Mouse (Mus musculus): ENCODE measurements at regions not wholly inside any gene's neighbourhood (a gene's known extent, or its start where the extent isn't known, plus 50 kb on each side); places are given as distances from the start of the nearest gene placed in this dataset.

DNA sequence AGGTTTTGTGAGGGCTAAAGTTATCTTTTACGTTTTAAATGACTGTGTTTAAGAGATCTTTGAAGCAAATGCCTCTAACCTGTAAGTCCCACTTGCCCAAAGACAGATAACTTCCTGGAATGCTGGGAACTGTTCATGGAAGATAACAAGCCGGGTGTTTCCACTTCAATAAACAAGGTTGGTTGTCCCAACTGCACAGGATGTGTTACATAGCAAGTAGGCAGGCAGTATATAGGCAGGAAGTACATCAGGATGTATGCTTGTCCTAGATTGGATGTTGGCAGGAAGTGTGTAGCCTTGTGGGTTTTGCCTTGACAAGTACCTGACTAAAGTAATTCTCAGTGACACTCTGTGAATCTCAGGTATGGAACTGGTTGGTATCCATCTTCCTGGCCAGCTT, 90.7 kb upstream of the Fggy start:
- in situ Hi-C loops (cut with MboI; ENCODE audit: low pct_ligation_motif_present, low pct_unique_long_range_greater_than_20kb, low sequenced_read_pairs): no loop called here
- H3K36me3 ChIP-seq (replicated peaks in 1 of 2; ENCODE audit: control insufficient read depth in 1 of 2, insufficient read depth in 1 of 2, low read length in 1 of 2): no peaks in the 10 kb centered on the region
- TF ChIP-seq ETS1 (conservative IDR thresholded peaks at IDR 0.05; ENCODE audit: low read depth, low read length) (no peak), ZKSCAN1 (IDR thresholded peaks at IDR 0.05; ENCODE audit: borderline replicate concordance, low read depth, low read length) (no peak), MAX (IDR thresholded peaks at IDR 0.05; ENCODE audit: low read length) (no peak), ZNF384 (IDR thresholded peaks at IDR 0.05; ENCODE audit: low read depth, low read length) (no peak), SIN3A (IDR thresholded peaks at IDR 0.05; ENCODE audit: low read length) (no peak), POLR2AphosphoS2 (IDR thresholded peaks at IDR 0.05; ENCODE audit: low read depth, low read length) (no peak), HCFC1 (IDR thresholded peaks at IDR 0.05; ENCODE audit: low read depth, low read length) (no peak), TCF12 (IDR thresholded peaks at IDR 0.05; ENCODE audit: low read depth, low read length) (no peak), IRF4 (IDR thresholded peaks at IDR 0.05; ENCODE audit: low read depth, low read length) (no peak), MXI1 (IDR thresholded peaks at IDR 0.05; ENCODE audit: low read depth, low read length) (no peak), E2F4 (IDR thresholded peaks at IDR 0.05; ENCODE audit: insufficient replicate concordance, low read depth, low read length) (no peak), RAD21 (IDR thresholded peaks at IDR 0.05; ENCODE audit: low read depth, low read length) (no peak), GABPA (IDR thresholded peaks at IDR 0.05; ENCODE audit: insufficient replicate concordance, low read depth, low read length) (no peak), RCOR1 (conservative IDR thresholded peaks at IDR 0.05; ENCODE audit: low read depth, low read length) (no peak), BHLHE40 (IDR thresholded peaks at IDR 0.05; ENCODE audit: low read depth, low read length) (no peak)
- no peaks in the 10 kb centered on the region for H3K79me2 ChIP-seq (replicated peaks; ENCODE audit: control insufficient read depth, extremely low read depth, insufficient read depth, poor library complexity, severe bottlenecking)
- no peak overlapping the region for H3K4me3 ChIP-seq (replicated peaks in 1 of 3; ENCODE audit: low read depth in 2 of 3, low read length in 2 of 3, poor library complexity in 1 of 3)
- dilution Hi-C loops (cut with MboI; ENCODE audit: extremely low pct_ligation_motif_present, extremely low pct_unique_long_range_greater_than_20kb, low sequenced_read_pairs): no loop called here
- H3K27me3 ChIP-seq (replicated peaks): no peaks in the 10 kb centered on the region
- no peaks in the 10 kb centered on the region for H3K9me3 ChIP-seq (replicated peaks; ENCODE audit: low read length)
- no peak overlapping the region for H3K27ac ChIP-seq (ENCODE audit: insufficient read depth, low read depth)
- no peaks in the 10 kb centered on the region for H3K4me1 ChIP-seq (ENCODE audit: control insufficient read depth in 1 of 2, insufficient read depth in 2 of 2)
- H3K4me2 ChIP-seq (ENCODE audit: insufficient read depth, low read depth, poor library complexity, severe bottlenecking): no peak overlapping the region
- DNase-seq (ENCODE audit: extremely low read depth): no peak
- no peak overlapping the region for H3K9ac ChIP-seq (ENCODE audit: insufficient read depth, low read depth)

DNA sequence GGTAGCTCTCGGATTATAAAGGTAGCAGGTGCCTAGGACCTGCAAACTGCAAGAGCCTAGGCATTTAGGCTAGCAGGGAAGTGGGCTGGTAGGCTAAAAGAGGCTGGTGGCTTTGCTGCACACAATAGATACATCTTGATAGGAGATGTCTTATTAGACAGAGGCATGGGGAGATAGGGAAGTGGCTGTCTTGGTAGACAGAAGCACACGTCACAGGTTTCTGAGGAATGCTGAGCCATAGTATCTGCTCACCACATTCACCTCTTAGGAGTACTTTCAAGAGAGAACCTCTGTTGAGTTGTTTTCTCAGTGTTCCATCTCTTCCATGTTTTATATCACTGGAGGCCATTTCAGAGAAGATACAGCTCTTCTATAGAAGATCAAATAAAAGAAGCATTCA, 89.8 kb upstream of the Fggy start:
- Histone ChIP-seq H3K9me3 (replicated peaks; ENCODE audit: low read length) (no peaks in the 10 kb centered on the region), H3K4me3 (replicated peaks in 1 of 3; ENCODE audit: low read depth in 2 of 3, low read length in 2 of 3, poor library complexity in 1 of 3) (no peak overlapping the region), H3K36me3 (replicated peaks in 1 of 2; ENCODE audit: control insufficient read depth in 1 of 2, insufficient read depth in 1 of 2, low read length in 1 of 2) (no peaks in the 10 kb centered on the region), H3K4me2 (ENCODE audit: insufficient read depth, low read depth, poor library complexity, severe bottlenecking) (no peak overlapping the region), H3K4me1 (ENCODE audit: control insufficient read depth in 1 of 2, insufficient read depth in 2 of 2) (no peaks in the 10 kb centered on the region), H3K9ac (ENCODE audit: insufficient read depth, low read depth) (no peak overlapping the region), H3K27me3 (replicated peaks) (no peaks in the 10 kb centered on the region), H3K27ac (ENCODE audit: insufficient read depth, low read depth) (no peak overlapping the region), H3K79me2 (replicated peaks; ENCODE audit: control insufficient read depth, extremely low read depth, insufficient read depth, poor library complexity, severe bottlenecking) (no peaks in the 10 kb centered on the region)
- no peak for TF ChIP-seq PAX5 (IDR thresholded peaks at IDR 0.05; ENCODE audit: low read length)
- TF ChIP-seq CHD2 (IDR thresholded peaks at IDR 0.05; ENCODE audit: low read length): no peak
- TF ChIP-seq ZNF384 (IDR thresholded peaks at IDR 0.05; ENCODE audit: low read depth, low read length): no peak
- no peak for TF ChIP-seq HCFC1 (IDR thresholded peaks at IDR 0.05; ENCODE audit: low read depth, low read length)
- no peak for TF ChIP-seq RCOR1 (conservative IDR thresholded peaks at IDR 0.05; ENCODE audit: low read depth, low read length)
- no peak for DNase-seq (ENCODE audit: extremely low read depth)
- in situ Hi-C loops (cut with MboI; ENCODE audit: low pct_ligation_motif_present, low pct_unique_long_range_greater_than_20kb, low sequenced_read_pairs): no loop called here
- dilution Hi-C loops (cut with MboI; ENCODE audit: extremely low pct_ligation_motif_present, extremely low pct_unique_long_range_greater_than_20kb, low sequenced_read_pairs): no loop called here
